Mouse (Mus musculus): ENCODE results near the gene Ell3.
A peak's percentile ranks its signal among the peaks of the same experiment; 100 is the strongest.
"Not testable (repeated sequence)": the region's sequence is repeated elsewhere in the genome, so short reads cannot be mapped to it uniquely, and the experiment has no call there.

The Ell3 gene

GRCm38 (mm10) chr2:121444178-121444577, at the start of gene Ell3:
Ell3 (minus strand) TSS chr2:121444278.
- no peak for DNase-seq (ENCODE audit: low read depth, low spot score)

GRCm38 (mm10) chr2:121484403-121484802, 40.3 kb upstream of the Ell3 start:
- not testable (repeated sequence) for DNase-seq (ENCODE audit: low read depth, low spot score)

- DNase-seq (ENCODE audit: low read depth, low spot score): no peak
These were observed 39.5 kb upstream of the Ell3 start for GRCm38 (mm10) chr2:121483576-121483975.

- not testable (repeated sequence) for DNase-seq (ENCODE audit: low read depth, low spot score)
These were observed 36.8 kb upstream of the Ell3 start for GRCm38 (mm10) chr2:121480916-121481315.

- no peak for DNase-seq (ENCODE audit: low read depth, low spot score)
These were observed 36.4 kb upstream of the Ell3 start for GRCm38 (mm10) chr2:121480498-121480897.

- DNase-seq (ENCODE audit: low read depth, low spot score): no peak
These were observed 33.6 kb upstream of the Ell3 start for GRCm38 (mm10) chr2:121477491-121478266.

GRCm38 (mm10) chr2:121475306-121475705, 31.2 kb upstream of the Ell3 start:
- not testable (repeated sequence) for DNase-seq (ENCODE audit: low read depth, low spot score)

- no peak for DNase-seq (ENCODE audit: low read depth, low spot score)
These were observed 30.1 kb upstream of the Ell3 start for GRCm38 (mm10) chr2:121474180-121474535.

GRCm38 (mm10) chr2:121473301-121474179, 29.5 kb upstream of the Ell3 start, which contains the start of gene Mfap1b:
Mfap1b (minus strand) TSS chr2:121474067.
- DNase-seq (ENCODE audit: low read depth, low spot score): peak; percentile 77

- DNase-seq (ENCODE audit: low read depth, low spot score): not testable (repeated sequence)
These were observed 28.7 kb upstream of the Ell3 start for GRCm38 (mm10) chr2:121472783-121473182.

GRCm38 (mm10) chr2:121468982-121469381, 24.9 kb upstream of the Ell3 start:
- not testable (repeated sequence) for DNase-seq (ENCODE audit: low read depth, low spot score)

- DNase-seq (ENCODE audit: low read depth, low spot score): no peak
These were observed 16.0 kb upstream of the Ell3 start for GRCm38 (mm10) chr2:121460071-121460470.

- DNase-seq (ENCODE audit: low read depth, low spot score): peak; percentile 80
These were observed 12.9 kb upstream of the Ell3 start, which contains the start of gene Serinc4 for GRCm38 (mm10) chr2:121456692-121457642. Serinc4 (minus strand) TSS chr2:121456781.

- DNase-seq (ENCODE audit: low read depth, low spot score): no peak
These were observed 11.5 kb upstream of the Ell3 start for GRCm38 (mm10) chr2:121455534-121455933.

GRCm38 (mm10) chr2:121453917-121454316, 9.8 kb upstream of the Ell3 start:
- no peak for DNase-seq (ENCODE audit: low read depth, low spot score)

GRCm38 (mm10) chr2:121452990-121453389, 8.9 kb upstream of the Ell3 start, which contains the start of gene Hypk:
Hypk (plus strand) TSS chr2:121453290.
- DNase-seq (ENCODE audit: low read depth, low spot score): no peak

- no peak for DNase-seq (ENCODE audit: low read depth, low spot score)
These were observed 8.3 kb upstream of the Ell3 start for GRCm38 (mm10) chr2:121452361-121452760.

- DNase-seq (ENCODE audit: low read depth, low spot score): no peak
These were observed 6.0 kb upstream of the Ell3 start for GRCm38 (mm10) chr2:121450093-121450492.

GRCm38 (mm10) chr2:121449545-121450011, 5.5 kb upstream of the Ell3 start:
- DNase-seq (ENCODE audit: low read depth, low spot score): no peak

GRCm38 (mm10) chr2:121448739-121449535, 4.9 kb upstream of the Ell3 start, which contains the start of gene Serf2:
Serf2 (plus strand) TSS chr2:121449195.
- peak; percentile 95 for DNase-seq (ENCODE audit: low read depth, low spot score)
